Mouse (Mus musculus): ENCODE data around the gene Saa4.

DNA sequence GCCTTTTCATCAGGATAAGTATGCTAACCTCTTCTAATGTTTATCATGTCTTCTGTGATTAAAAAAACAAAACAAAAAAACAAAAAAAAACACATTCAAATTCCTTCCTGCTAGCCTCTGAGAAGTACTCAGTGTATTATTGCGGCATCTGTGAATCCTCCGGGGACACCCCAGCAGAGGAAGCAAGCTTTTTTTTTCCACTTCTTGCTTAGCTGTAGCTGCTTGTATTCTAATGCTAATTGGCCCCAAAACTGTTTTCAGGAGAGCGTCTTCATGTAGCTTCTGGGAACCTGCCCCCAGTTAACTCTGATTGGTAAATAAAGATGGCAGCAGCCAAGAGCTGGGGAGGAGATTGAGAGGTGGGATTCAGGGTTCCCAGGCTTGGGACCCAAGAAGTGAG is 16.1 kb upstream of the Saa4 start:
- TF ChIP-seq CTCF (IDR thresholded peaks at IDR 0.05; ENCODE audit: extremely low read depth, insufficient read depth, insufficient read length, insufficient replicate concordance) (no peak), POLR2A (IDR thresholded peaks at IDR 0.05; ENCODE audit: low read depth, low read length) (no peak)

Measured in spleen, adult 2 months (tissue).